Mouse (Mus musculus) frontal cortex, postnatal 36 days (tissue): ENCODE measurements at regions not wholly inside any gene's neighbourhood (a gene's known extent, or its start where the extent isn't known, plus 50 kb on each side); places are given as distances from the start of the nearest gene placed in this dataset.

Experiments
- DNase-seq, 2 experiments: peaks; one replicate each; pipeline ENCODE4 v3.0.0; 2022; ENCODE audit warnings: low spot score in 2 of 2

DNA sequence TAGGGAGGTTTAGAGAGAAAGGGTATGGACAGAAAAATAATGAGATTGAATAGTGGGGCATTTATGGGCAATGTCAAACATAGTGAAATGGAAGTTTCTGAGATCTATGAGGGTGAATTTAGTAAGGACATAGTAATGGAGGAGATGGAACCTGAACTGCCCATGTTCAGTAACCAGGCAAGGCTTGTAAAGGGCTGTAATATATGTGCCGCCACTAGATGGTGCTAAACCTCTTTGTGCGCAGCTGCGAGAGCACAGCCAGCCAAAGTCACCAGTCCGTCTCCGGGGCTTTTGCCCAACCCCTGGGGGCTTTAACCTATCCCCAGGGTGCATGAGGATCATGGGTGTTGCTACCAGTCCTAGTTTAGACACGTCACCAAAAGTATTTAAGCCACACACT is 77.7 kb upstream of the Vmn2r25 start:
- peak; percentile 33 to 66 for DNase-seq

DNA sequence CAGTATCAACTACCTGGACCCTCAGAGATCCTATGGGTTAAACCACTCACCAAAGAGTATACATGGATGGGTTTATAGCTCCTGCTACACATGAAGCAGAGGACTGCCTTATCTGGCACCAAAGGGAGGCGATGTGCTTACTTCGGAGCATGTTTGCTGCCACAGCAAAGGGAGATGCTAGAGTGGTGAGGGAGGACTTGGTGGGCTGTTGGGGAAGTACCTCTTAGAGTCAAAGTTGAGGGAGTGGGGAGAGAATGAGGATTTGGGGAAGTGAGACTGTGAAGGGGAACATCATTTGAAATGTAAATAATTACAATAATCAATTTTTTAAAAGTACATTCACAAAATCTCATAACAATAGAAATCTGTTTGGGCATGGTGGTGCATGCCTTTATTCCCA is 84.7 kb upstream of the Vmn2r25 start:
- DNase-seq: no peak

DNA sequence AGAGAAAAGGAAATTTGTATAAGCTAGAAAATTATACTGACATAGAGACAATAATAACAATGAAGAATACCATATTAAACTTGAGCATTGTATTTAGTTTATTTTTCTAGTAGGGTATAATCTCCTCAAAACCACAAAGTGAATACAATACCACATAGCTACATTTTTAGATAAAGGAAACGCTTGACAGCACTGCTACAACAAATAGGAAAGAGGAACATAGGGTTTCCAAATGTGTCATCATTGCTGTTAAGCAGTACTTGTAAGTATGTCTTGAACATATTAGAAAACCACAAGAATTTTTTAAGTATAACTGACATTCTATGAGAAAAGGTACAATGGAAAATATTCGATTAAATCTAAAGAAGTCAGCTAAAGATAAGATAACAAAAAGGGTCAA is 63.0 kb upstream of the Vmn2r26 start:
- no peak for DNase-seq

DNA sequence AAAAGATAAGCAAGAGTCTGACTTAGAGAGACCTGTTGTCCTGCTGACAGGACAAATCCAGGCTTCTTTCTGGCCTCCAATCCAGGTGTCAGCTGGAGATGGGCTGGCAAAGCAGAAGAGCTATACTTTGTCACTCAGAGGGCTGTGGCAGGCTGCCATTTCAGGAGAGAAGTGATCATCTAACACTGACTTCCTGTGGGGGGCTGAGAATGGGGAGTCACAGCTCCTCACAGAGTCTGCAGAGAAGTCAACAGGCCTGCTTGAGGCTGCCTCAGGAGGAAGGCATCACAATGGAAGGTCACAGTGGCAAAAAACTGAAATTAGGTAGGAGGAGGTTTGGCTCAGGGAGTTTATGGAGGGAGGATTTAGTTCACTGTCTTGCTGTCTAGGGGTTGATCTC is 53.2 kb upstream of the Vmn2r26 start:
- no peak for DNase-seq
